Mouse (Mus musculus) spleen, adult 2 months (tissue): ENCODE measurements around the gene Ttc6.

Source experiments
- CTCF ChIP-seq: fragments of 200-500 bp; IDR thresholded peaks from 2 replicates; pipeline ENCODE4 v1.5.1; 2011; ENCODE audit warnings: mild to moderate bottlenecking, inconsistent platforms; ENCODE audit not compliant: insufficient read depth, insufficient read length, insufficient replicate concordance; ENCODE audit errors: extremely low read depth
- POLR2A ChIP-seq: fragments of 200-500 bp; IDR thresholded peaks from 2 replicates; pipeline ENCODE4 v1.6.1; 2011; ENCODE audit warnings: low read depth, low read length, inconsistent platforms

- TF ChIP-seq POLR2A, result no peak
- TF ChIP-seq CTCF, result no peak; the same call in 1 of the 2 replicates
These were observed 223.6 kb downstream of the Ttc6 start for GRCm38 (mm10) chr12:57787471-57787870.
